Mouse (Mus musculus) thymus, postnatal 0 days (tissue): Measurements from ENCODE around the gene Duxf3. TPM values are rescaled to one million over a fixed set of nuclear protein-coding genes. Genes with fewer than 3 reads are reported as not detected.
"Not testable (repeated sequence)": the region's sequence is repeated elsewhere in the genome, so short reads cannot be mapped to it uniquely, and the experiment has no call there.

ENCODE experiments used
- DNase-seq: peaks from one replicate; pipeline ENCODE4 v3.0.0-alpha.2; 2015; ENCODE audit warnings: low spot score
- polyA plus RNA-seq: library from polyadenylated mRNA; unstranded; fragments of >200 nt; fragmentation: Nextera tagmentation; extraction: Ambion mirVana; gene quantifications from 2 replicates; pipeline ENCODE4 v1.2.1, GENCODE M21; 2015

Gene Duxf3
- polyA plus RNA-seq, 1 experiment from 2014 or later, result not detected

GRCm38 (mm10) chr10:58223161-58223560, 9.3 kb downstream of the Duxf3 start:
- not testable (repeated sequence) for DNase-seq

GRCm38 (mm10) chr10:58221571-58221970, 10.9 kb downstream of the Duxf3 start:
- DNase-seq, result not testable (repeated sequence)

GRCm38 (mm10) chr10:58220726-58221125, 11.7 kb downstream of the Duxf3 start:
- DNase-seq, result no peak

- DNase-seq, result no peak
Observed at GRCm38 (mm10) chr10:58217366-58217765, 15.1 kb downstream of the Duxf3 start.

GRCm38 (mm10) chr10:58215353-58215752, 17.1 kb downstream of the Duxf3 start:
- no peak for DNase-seq

GRCm38 (mm10) chr10:58214934-58215333, 17.5 kb downstream of the Duxf3 start:
- no peak for DNase-seq

- no peak for DNase-seq
Observed at GRCm38 (mm10) chr10:58214497-58214896, 18.0 kb downstream of the Duxf3 start.

GRCm38 (mm10) chr10:58212230-58212629, 20.2 kb downstream of the Duxf3 start:
- no peak for DNase-seq

GRCm38 (mm10) chr10:58211213-58211612, 21.3 kb downstream of the Duxf3 start:
- DNase-seq, result no peak

GRCm38 (mm10) chr10:58210514-58210913, 22.0 kb downstream of the Duxf3 start:
- no peak for DNase-seq

- DNase-seq, result no peak
Observed at GRCm38 (mm10) chr10:58209710-58210467, 22.6 kb downstream of the Duxf3 start.

- no peak for DNase-seq
Observed at GRCm38 (mm10) chr10:58206639-58207404, 25.7 kb downstream of the Duxf3 start.

GRCm38 (mm10) chr10:58205986-58206385, 26.5 kb downstream of the Duxf3 start:
- DNase-seq, result no peak

Other genes with a start within 250 kb of the Duxf3 start
- not detected in 2 replicates for gene AW822073, start 7.7 kb downstream of the Duxf3 start, polyA plus RNA-seq
- gene Gm4981, start 4.0 kb upstream of the Duxf3 start, polyA plus RNA-seq, result not detected in 2 replicates
- gene Gcc2, start 22.8 kb upstream of the Duxf3 start, polyA plus RNA-seq, result 67.6 and 70.5 TPM in 2 replicates
- 141 and 155 TPM in 2 replicates for gene Lims1, start 90.8 kb upstream of the Duxf3 start, polyA plus RNA-seq
- 19.3 and 21.8 TPM in 2 replicates for gene Ranbp2, start 214.2 kb upstream of the Duxf3 start, polyA plus RNA-seq